Mouse (Mus musculus) G1E (cell line): ENCODE measurements around the gene Lce3a.

ENCODE experiments used
- CTCF ChIP-seq: IDR thresholded peaks from 2 replicates; pipeline ENCODE4 v1.5.1; 2012; ENCODE audit warnings: low read depth, low read length, inconsistent platforms, mixed read lengths
- GATA1 ChIP-seq: IDR thresholded peaks from 2 replicates; pipeline ENCODE4 v1.6.1; 2012; ENCODE audit warnings: borderline replicate concordance, low read length, inconsistent platforms, mixed read lengths
- POLR2AphosphoS5 ChIP-seq: IDR thresholded peaks from 2 replicates; pipeline ENCODE4 v1.6.1; 2012; ENCODE audit warnings: low read depth, low read length, inconsistent platforms; ENCODE audit not compliant: insufficient replicate concordance

- no peak for TF ChIP-seq CTCF
- TF ChIP-seq POLR2AphosphoS5: no peak
- TF ChIP-seq GATA1: no peak
These were observed 20.8 kb downstream of the Lce3a start for GRCm38 (mm10) chr3:92905182-92905581.
